Mouse (Mus musculus): ENCODE data around the gene Necab2. TPM values are rescaled to one million over a fixed set of nuclear protein-coding genes. Genes with fewer than 3 reads are reported as not detected.

Gene Necab2
- polyA plus RNA-seq, 1 experiment from 2014 or later: 17.2 TPM

GRCm38 (mm10) chr8:119424740-119425139, 21.8 kb upstream of the Necab2 start:
- H3K27me3 ChIP-seq (ENCODE audit: control insufficient read depth, insufficient read depth, low read length): no peaks in the 10 kb centered on the region
- no peak for DNase-seq (ENCODE audit: low spot score)
- H3K9me3 ChIP-seq (ENCODE audit: control insufficient read depth, low read length): no peaks in the 10 kb centered on the region
- ATAC-seq (ENCODE audit: low FRiP score): no peak
- no peak overlapping the region for H3K27ac ChIP-seq (ENCODE audit: low read depth, low read length)
- no peaks in the 10 kb centered on the region; the same call in 1 of the 2 replicates for H3K4me1 ChIP-seq (replicated peaks; ENCODE audit: control insufficient read depth, insufficient read depth, low read length)
- no peak overlapping the region for H3K4me2 ChIP-seq (replicated peaks; ENCODE audit: low read depth, low read length)
- no peak overlapping the region for H3K9ac ChIP-seq (ENCODE audit: low read depth, low read length)
- WGBS: 79% methylated on average over 10 of the region's 10 CpGs
- no peak overlapping the region for H3K4me3 ChIP-seq (ENCODE audit: low read depth, low read length)
- no peaks in the 10 kb centered on the region for H3K36me3 ChIP-seq (ENCODE audit: control insufficient read depth, insufficient read depth, low read length)

- Histone ChIP-seq H3K4me1 (replicated peaks; ENCODE audit: control insufficient read depth, insufficient read depth, low read length) (no peaks in the 10 kb centered on the region; the same call in 1 of the 2 replicates), H3K27ac (ENCODE audit: low read depth, low read length) (no peak overlapping the region)
Observed at GRCm38 (mm10) chr8:119425533-119425932, 21.0 kb upstream of the Necab2 start.

DNA sequence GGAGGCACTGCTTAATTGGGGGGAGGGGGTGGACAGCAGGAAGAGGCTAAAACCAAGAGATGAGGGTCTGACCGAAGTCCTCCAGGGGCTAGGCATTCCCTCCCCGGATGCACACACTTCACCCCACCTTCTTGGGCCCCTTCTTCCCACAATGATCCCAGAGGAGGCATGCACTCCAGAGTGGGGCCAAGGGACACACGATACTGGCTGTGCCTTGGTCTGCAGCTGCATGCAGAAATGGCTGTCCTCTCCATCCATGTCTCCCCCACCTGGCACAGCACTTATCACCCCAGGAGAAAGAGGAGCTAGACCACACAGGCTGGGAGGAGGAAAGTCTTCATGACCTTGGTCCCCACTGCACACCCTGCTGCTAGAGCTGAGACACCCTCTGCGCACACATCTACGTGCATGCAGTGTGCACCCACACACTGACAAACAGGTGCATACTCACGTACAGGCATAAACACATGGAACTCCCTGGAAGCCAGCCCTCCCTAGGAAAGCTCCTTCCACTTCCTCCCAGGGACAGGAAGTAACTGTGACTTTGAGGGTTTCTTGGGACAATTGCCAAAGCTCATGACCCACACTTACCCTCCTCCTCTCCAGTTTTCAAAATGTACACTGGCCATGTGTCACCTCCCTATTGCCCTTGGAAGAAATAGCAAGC, 20.3 kb upstream of the Necab2 start:
- Histone ChIP-seq H3K4me3 (ENCODE audit: low read depth, low read length) (no peak overlapping the region), H3K4me1 (replicated peaks; ENCODE audit: control insufficient read depth, insufficient read depth, low read length) (no peaks in the 10 kb centered on the region; the same call in 1 of the 2 replicates), H3K4me2 (replicated peaks; ENCODE audit: low read depth, low read length) (no peak overlapping the region), H3K27me3 (ENCODE audit: control insufficient read depth, insufficient read depth, low read length) (no peaks in the 10 kb centered on the region), H3K36me3 (ENCODE audit: control insufficient read depth, insufficient read depth, low read length) (no peaks in the 10 kb centered on the region), H3K9me3 (ENCODE audit: control insufficient read depth, low read length) (no peaks in the 10 kb centered on the region), H3K27ac (ENCODE audit: low read depth, low read length) (no peak overlapping the region), H3K9ac (ENCODE audit: low read depth, low read length) (no peak overlapping the region)
- ATAC-seq (ENCODE audit: low FRiP score): no peak
- WGBS: 80% methylated on average over 6 of the region's 6 CpGs
- no peak for DNase-seq (ENCODE audit: low spot score)

More at GRCm38 (mm10) chr8:119425533-119425932, 21.0 kb upstream of the Necab2 start:
- H3K27me3 ChIP-seq (ENCODE audit: control insufficient read depth, insufficient read depth, low read length): no peaks in the 10 kb centered on the region
- ATAC-seq (ENCODE audit: low FRiP score) (no peak), DNase-seq (ENCODE audit: low spot score) (no peak)
- no peaks in the 10 kb centered on the region for H3K36me3 ChIP-seq (ENCODE audit: control insufficient read depth, insufficient read depth, low read length)
- no peak overlapping the region for H3K9ac ChIP-seq (ENCODE audit: low read depth, low read length)
- H3K4me2 ChIP-seq (replicated peaks; ENCODE audit: low read depth, low read length): no peak overlapping the region
- 92% methylated on average over 10 of the region's 10 CpGs for WGBS
- H3K4me3 ChIP-seq (ENCODE audit: low read depth, low read length): no peak overlapping the region
- H3K9me3 ChIP-seq (ENCODE audit: control insufficient read depth, low read length): no peaks in the 10 kb centered on the region

- ATAC-seq (ENCODE audit: low FRiP score) (no peak), DNase-seq (ENCODE audit: low spot score) (no peak)
- H3K9me3 ChIP-seq (ENCODE audit: control insufficient read depth, low read length): no peaks in the 10 kb centered on the region
- no peak overlapping the region for H3K4me2 ChIP-seq (replicated peaks; ENCODE audit: low read depth, low read length)
- no peak overlapping the region for H3K27ac ChIP-seq (ENCODE audit: low read depth, low read length)
- WGBS: 75% methylated on average over 12 of the region's 12 CpGs
- H3K4me3 ChIP-seq (ENCODE audit: low read depth, low read length): no peak overlapping the region
- no peak overlapping the region for H3K9ac ChIP-seq (ENCODE audit: low read depth, low read length)
- H3K4me1 ChIP-seq (replicated peaks; ENCODE audit: control insufficient read depth, insufficient read depth, low read length): no peaks in the 10 kb centered on the region
- no peaks in the 10 kb centered on the region for H3K27me3 ChIP-seq (ENCODE audit: control insufficient read depth, insufficient read depth, low read length)
- no peaks in the 10 kb centered on the region for H3K36me3 ChIP-seq (ENCODE audit: control insufficient read depth, insufficient read depth, low read length)
Observed at GRCm38 (mm10) chr8:119427634-119428349, 18.7 kb upstream of the Necab2 start.

- H3K9ac ChIP-seq (ENCODE audit: low read depth, low read length): no peak overlapping the region
- no peak for ATAC-seq (ENCODE audit: low FRiP score)
- no peak for DNase-seq (ENCODE audit: low spot score)
- 82% methylated on average over 7 of the region's 7 CpGs for WGBS
- H3K36me3 ChIP-seq (ENCODE audit: control insufficient read depth, insufficient read depth, low read length): no peaks in the 10 kb centered on the region
- H3K4me2 ChIP-seq (replicated peaks; ENCODE audit: low read depth, low read length): no peak overlapping the region
- H3K27me3 ChIP-seq (ENCODE audit: control insufficient read depth, insufficient read depth, low read length): no peaks in the 10 kb centered on the region
- no peaks in the 10 kb centered on the region for H3K4me1 ChIP-seq (replicated peaks; ENCODE audit: control insufficient read depth, insufficient read depth, low read length)
- no peak overlapping the region for H3K27ac ChIP-seq (ENCODE audit: low read depth, low read length)
- H3K4me3 ChIP-seq (ENCODE audit: low read depth, low read length): no peak overlapping the region
- H3K9me3 ChIP-seq (ENCODE audit: control insufficient read depth, low read length): no peaks in the 10 kb centered on the region
Observed at GRCm38 (mm10) chr8:119428350-119428740, 18.2 kb upstream of the Necab2 start.

- 85% methylated on average over 5 of the region's 5 CpGs for WGBS
- no peaks in the 10 kb centered on the region for H3K27me3 ChIP-seq (ENCODE audit: control insufficient read depth, insufficient read depth, low read length)
- DNase-seq (ENCODE audit: low spot score) (no peak), ATAC-seq (ENCODE audit: low FRiP score) (no peak)
- no peak overlapping the region for H3K9ac ChIP-seq (ENCODE audit: low read depth, low read length)
- H3K9me3 ChIP-seq (ENCODE audit: control insufficient read depth, low read length): no peaks in the 10 kb centered on the region
- no peaks in the 10 kb centered on the region for H3K36me3 ChIP-seq (ENCODE audit: control insufficient read depth, insufficient read depth, low read length)
- no peak overlapping the region for H3K4me3 ChIP-seq (ENCODE audit: low read depth, low read length)
- H3K4me2 ChIP-seq (replicated peaks; ENCODE audit: low read depth, low read length): no peak overlapping the region
- H3K4me1 ChIP-seq (replicated peaks; ENCODE audit: control insufficient read depth, insufficient read depth, low read length): no peaks in the 10 kb centered on the region
- no peak overlapping the region for H3K27ac ChIP-seq (ENCODE audit: low read depth, low read length)
Observed at GRCm38 (mm10) chr8:119428766-119429327, 17.7 kb upstream of the Necab2 start.

GRCm38 (mm10) chr8:119429552-119429951, 17.0 kb upstream of the Necab2 start:
- Histone ChIP-seq H3K4me2 (replicated peaks; ENCODE audit: low read depth, low read length) (no peak overlapping the region), H3K27ac (ENCODE audit: low read depth, low read length) (no peak overlapping the region), H3K9ac (ENCODE audit: low read depth, low read length) (no peak overlapping the region), H3K4me3 (ENCODE audit: low read depth, low read length) (no peak overlapping the region), H3K9me3 (ENCODE audit: control insufficient read depth, low read length) (no peaks in the 10 kb centered on the region), H3K36me3 (ENCODE audit: control insufficient read depth, insufficient read depth, low read length) (no peaks in the 10 kb centered on the region), H3K27me3 (ENCODE audit: control insufficient read depth, insufficient read depth, low read length) (no peaks in the 10 kb centered on the region), H3K4me1 (replicated peaks; ENCODE audit: control insufficient read depth, insufficient read depth, low read length) (no peaks in the 10 kb centered on the region)
- 86% methylated on average over 3 of the region's 3 CpGs for WGBS
- ATAC-seq (ENCODE audit: low FRiP score): no peak
- DNase-seq (ENCODE audit: low spot score): no peak

- no peak overlapping the region for H3K27ac ChIP-seq (ENCODE audit: low read depth, low read length)
- ATAC-seq (ENCODE audit: low FRiP score) (no peak), DNase-seq (ENCODE audit: low spot score) (no peak)
- H3K36me3 ChIP-seq (ENCODE audit: control insufficient read depth, insufficient read depth, low read length): no peaks in the 10 kb centered on the region
- no peaks in the 10 kb centered on the region for H3K4me1 ChIP-seq (replicated peaks; ENCODE audit: control insufficient read depth, insufficient read depth, low read length)
- no peaks in the 10 kb centered on the region for H3K27me3 ChIP-seq (ENCODE audit: control insufficient read depth, insufficient read depth, low read length)
- H3K9ac ChIP-seq (ENCODE audit: low read depth, low read length): no peak overlapping the region
- no peak overlapping the region for H3K4me3 ChIP-seq (ENCODE audit: low read depth, low read length)
- no peaks in the 10 kb centered on the region for H3K9me3 ChIP-seq (ENCODE audit: control insufficient read depth, low read length)
- H3K4me2 ChIP-seq (replicated peaks; ENCODE audit: low read depth, low read length): no peak overlapping the region
- 72% methylated on average over 8 of the region's 8 CpGs for WGBS
Observed at GRCm38 (mm10) chr8:119430250-119430649, 16.3 kb upstream of the Necab2 start.
